8 mouse cellular contexts compared by ENCODE assay signal in genomic region chr3:116422074-116422473, GRCm38 (mm10). TPM values are rescaled to one million over a fixed set of nuclear protein-coding genes. Genes with fewer than 3 reads are reported as not detected.
DNase-seq lines count a peak whose midpoint lies in the region; ATAC-seq and TF ChIP-seq lines count a peak whose summit lies in the region.

No protein-coding gene starts in this region.

- WGBS in heart, embryonic 10.5 days: 54% methylated on average over 8 of the region's 8 CpGs
- 13% methylated on average over 8 of the region's 8 CpGs for WGBS in forebrain, postnatal 0 days
- 74% methylated on average over 8 of the region's 8 CpGs for WGBS in liver, embryonic 14.5 days (ENCODE audit: insufficient replicate concordance)
- WGBS in cerebellum, adult 2 months: 56% methylated on average over 8 of the region's 8 CpGs

- H3K4me2 ChIP-seq in forebrain, postnatal 0 days (ENCODE audit: low read depth): peak overlapping the region; percentile 98
- H3K4me2 ChIP-seq in liver, embryonic 14.5 days (ENCODE audit: low read depth): peak overlapping the region; percentile 100

- no peak for TF ChIP-seq POLR2A in cerebellum, adult 2 months (IDR thresholded peaks at IDR 0.05; ENCODE audit: borderline replicate concordance, insufficient read depth, low read length)

- TF ChIP-seq EP300 in liver, embryonic 14.5 days (IDR thresholded peaks at IDR 0.05; ENCODE audit: low read depth): no peak

- DNase-seq in heart, embryonic 10.5 days (ENCODE audit: low spot score): peak; percentile 67
- no peak for DNase-seq in heart, adult 8-10 months (ENCODE audit: low spot score)
- DNase-seq in 3134 (ENCODE audit: extremely low read depth, insufficient read length, low spot score): peak; percentile 39
- DNase-seq in forebrain, postnatal 0 days: no peak
- DNase-seq in liver, embryonic 14.5 days (ENCODE audit: low read depth in 3 of 3, low spot score in 3 of 3): no peak
- no peak for DNase-seq in cerebellum, adult 2 months
- DNase-seq in kidney, postnatal 36 days: no peak

- ATAC-seq in forebrain, postnatal 0 days: no peak
- no peak for ATAC-seq in liver, embryonic 14.5 days (ENCODE audit: insufficient read depth)
- no peak for ATAC-seq in cerebellum, adult (ENCODE audit: insufficient number of reproducible peaks, low FRiP score, low TSS enrichment)

- peaks cover 26% of the 10 kb centered on the region for H3K36me3 ChIP-seq in heart, embryonic 10.5 days
- no peaks in the 10 kb centered on the region for H3K36me3 ChIP-seq in forebrain, postnatal 0 days (ENCODE audit: insufficient read depth)
- no peaks in the 10 kb centered on the region for H3K36me3 ChIP-seq in liver, embryonic 14.5 days (replicated peaks; ENCODE audit: control insufficient read depth, insufficient read depth, low read depth)

- peaks cover 18% of the 10 kb centered on the region for H3K4me1 ChIP-seq in heart, embryonic 10.5 days
- peaks cover 4% of the 10 kb centered on the region; the same call in 1 of the 2 replicates for H3K4me1 ChIP-seq in forebrain, postnatal 0 days (ENCODE audit: insufficient read depth)
- H3K4me1 ChIP-seq in liver, embryonic 14.5 days (replicated peaks; ENCODE audit: control insufficient read depth in 2 of 2, insufficient read depth in 2 of 2, low read length in 1 of 2): peaks cover 0 to 5% of the 10 kb centered on the region in 2 experiments; a peak in 3 of 4 replicates
- H3K4me1 ChIP-seq in cerebellum, adult 2 months (ENCODE audit: control insufficient read depth, insufficient read depth, low read length): no peaks in the 10 kb centered on the region; the same call in 1 of the 2 replicates

- peak overlapping the region; percentile 97 for H3K4me3 ChIP-seq in heart, embryonic 10.5 days
- H3K4me3 ChIP-seq in forebrain, postnatal 0 days (ENCODE audit: low read depth, low read length): peak overlapping the region; percentile 82
- H3K4me3 ChIP-seq in liver, embryonic 14.5 days (ENCODE audit: insufficient read depth in 1 of 2, low read depth in 2 of 2, low read length in 2 of 2): peak overlapping the region; percentile 16 to 77
- H3K4me3 ChIP-seq in cerebellum, adult 2 months (replicated peaks; ENCODE audit: insufficient read depth, low read depth, low read length): no peak overlapping the region

- H3K9me3 ChIP-seq in heart, embryonic 10.5 days: no peaks in the 10 kb centered on the region
- no peaks in the 10 kb centered on the region for H3K9me3 ChIP-seq in forebrain, postnatal 0 days (ENCODE audit: low read length)
- H3K9me3 ChIP-seq in liver, embryonic 14.5 days (ENCODE audit: control insufficient read depth, low read length): no peaks in the 10 kb centered on the region

- H3K27me3 ChIP-seq in heart, embryonic 10.5 days (ENCODE audit: insufficient read depth, poor library complexity, severe bottlenecking): no peaks in the 10 kb centered on the region
- H3K27me3 ChIP-seq in forebrain, postnatal 0 days (ENCODE audit: insufficient read depth, low read length): no peaks in the 10 kb centered on the region
- H3K27me3 ChIP-seq in liver, embryonic 14.5 days (ENCODE audit: control insufficient read depth, insufficient read depth, low read length): no peaks in the 10 kb centered on the region
- H3K27me3 ChIP-seq in cerebellum, adult 2 months (ENCODE audit: control insufficient read depth, insufficient read depth, low read length): no peaks in the 10 kb centered on the region

- no peak for TF ChIP-seq CTCF in forebrain, postnatal 0 days (IDR thresholded peaks at IDR 0.05; ENCODE audit: low read depth)
- no peak for TF ChIP-seq CTCF in liver, embryonic 14.5 days (IDR thresholded peaks at IDR 0.05; ENCODE audit: low read depth)
- no peak for TF ChIP-seq CTCF in cerebellum, adult 2 months (IDR thresholded peaks at IDR 0.05; ENCODE audit: borderline replicate concordance, insufficient read depth, low read depth, low read length)

- H3K27ac ChIP-seq in heart, embryonic 10.5 days: no peak overlapping the region
- no peak overlapping the region for H3K27ac ChIP-seq in forebrain, postnatal 0 days (ENCODE audit: low read depth, low read length)
- no peak overlapping the region for H3K27ac ChIP-seq in liver, embryonic 14.5 days
- no peak overlapping the region for H3K27ac ChIP-seq in cerebellum, adult 2 months (ENCODE audit: insufficient read depth, low read length)

- peak overlapping the region; percentile 6; the same call in 1 of the 2 replicates for H3K9ac ChIP-seq in forebrain, postnatal 0 days
- no peak overlapping the region for H3K9ac ChIP-seq in liver, embryonic 14.5 days (replicated peaks)

RNA-seq across cellular contexts. Expression of gene Cdc14a, which starts 1.8 kb away (rescaled TPM):
- polyA plus RNA-seq in heart, embryonic 10.5 days (2016; fragmentation: Nextera tagmentation; extraction: Ambion mirVana): 7.4 and 8.6 TPM in 2 replicates
- total RNA-seq in heart, adult 8-10 months (2022): 1 to 10 TPM; 3.3 to 4.2 (median 3.7) TPM
- 3.2 and 4.1 TPM in 2 replicates for total RNA-seq in forebrain, postnatal 0 days (2014; rRNA removed)
- 2.0 and 3.1 TPM in 2 replicates for polyA plus RNA-seq in forebrain, postnatal 0 days (2015; fragmentation: Nextera tagmentation; extraction: Ambion mirVana)
- polyA plus RNA-seq in liver, embryonic 14.5 days (2012; rRNA removed): 0.90 and 1.3 TPM in 2 replicates
- polyA plus RNA-seq in liver, embryonic 14.5 days (2014; fragmentation: Nextera tagmentation; extraction: Ambion mirVana): 1.8 and 2.5 TPM in 2 replicates
- 2.6 and 3.0 TPM in 2 replicates for polyA plus RNA-seq in cerebellum, adult 2 months (2012; rRNA removed)

Comparison
In these comparisons a context has a peak if more than half of its experiments do, and no peak if none do; other contexts are left out.
1. DNase-seq: peak in heart, embryonic 10.5 days (single experiment) and 3134 (single experiment); none in heart, adult 8-10 months (single experiment), forebrain, postnatal 0 days (single experiment), liver, embryonic 14.5 days (0 of 3), cerebellum, adult 2 months (0 of 2) and kidney, postnatal 36 days (0 of 2).